Mouse (Mus musculus): ENCODE data around the gene Myom3.

The Myom3 gene

GRCm38 (mm10) chr4:135855536-135856222 is 96.2 kb downstream of the Myom3 start, which contains the start of gene Srsf10:
Gene Srsf10 (plus strand): TSS chr4:135855747.
- DNase-seq (ENCODE audit: low spot score in 2 of 2) = peak; percentile 97

DNA sequence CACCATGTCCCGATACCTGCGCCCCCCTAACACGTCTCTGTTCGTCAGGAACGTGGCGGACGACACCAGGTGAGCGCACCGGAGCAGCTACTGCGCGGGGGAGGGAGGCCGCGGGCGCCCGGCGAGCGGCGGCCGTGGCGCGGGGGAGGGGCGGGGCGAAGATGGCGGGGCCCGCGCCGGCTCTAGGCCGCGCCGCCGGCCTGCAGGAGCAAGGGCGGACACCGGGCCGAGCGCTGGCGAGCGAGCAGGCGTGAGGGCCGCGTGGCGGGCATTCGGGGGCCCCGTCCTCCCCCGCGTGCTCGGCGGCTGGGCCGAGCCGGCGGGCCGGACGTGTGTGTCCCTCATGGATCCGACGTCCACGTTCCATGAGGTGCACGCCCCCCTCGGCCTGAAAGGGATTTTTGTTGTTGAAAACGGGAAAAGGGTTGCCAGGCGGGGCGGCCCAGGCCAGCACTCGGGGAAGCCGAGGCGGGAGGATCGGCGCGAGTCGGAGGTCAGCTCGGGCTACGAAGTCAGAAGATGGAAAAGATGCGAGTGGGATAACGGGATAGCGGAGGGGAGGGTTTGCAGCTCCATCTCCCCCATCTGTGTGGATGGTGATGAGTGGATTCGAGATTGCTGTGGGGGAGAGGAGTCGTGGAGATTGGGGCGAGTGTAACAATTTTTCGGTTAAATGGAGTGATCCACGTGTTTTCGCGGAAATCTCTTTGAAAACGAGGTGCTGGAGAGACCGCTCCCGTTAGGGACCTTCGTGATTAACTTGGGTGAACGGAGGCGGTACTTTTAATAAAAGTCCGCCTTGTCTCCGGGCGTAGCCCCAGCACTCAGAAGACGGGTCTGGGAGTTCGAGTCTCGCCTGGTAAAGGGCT is 96.9 kb downstream of the Myom3 start:
- DNase-seq (ENCODE audit: low spot score in 2 of 2) = peak; percentile 35 to 38

GRCm38 (mm10) chr4:135857597-135858186 is 98.2 kb downstream of the Myom3 start:
- no peak for DNase-seq (ENCODE audit: low spot score in 2 of 2)

Data from thymus, postnatal 10 days (tissue).